Mouse (Mus musculus) spleen, postnatal 4 days (tissue): ENCODE data around the gene Ddhd1.

Experiments used
- DNase-seq, 2 experiments: peaks; one replicate each; pipeline ENCODE4 v3.0.0; 2022; ENCODE audit warnings: low spot score in 2 of 2

Gene Ddhd1

DNA sequence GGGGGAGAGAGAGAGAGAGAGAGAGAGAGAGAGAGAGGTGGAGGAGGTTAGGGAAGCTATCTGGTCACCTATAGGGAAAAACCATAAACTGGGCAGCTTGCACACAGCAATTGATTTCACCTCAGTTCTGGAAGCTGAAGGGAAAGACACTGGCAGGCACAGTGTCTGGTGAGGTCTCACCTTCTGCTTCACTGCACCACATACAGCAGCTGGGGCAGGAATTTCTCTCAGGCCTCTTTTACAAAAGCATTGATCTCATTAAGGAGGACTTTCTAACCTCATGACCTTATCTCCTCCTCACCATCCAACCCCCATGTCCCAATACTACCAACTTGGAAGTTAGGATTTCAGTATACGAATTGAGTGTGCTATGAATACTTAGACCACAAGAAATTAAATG, 13.2 kb downstream of the Ddhd1 start:
- DNase-seq: no peak

DNA sequence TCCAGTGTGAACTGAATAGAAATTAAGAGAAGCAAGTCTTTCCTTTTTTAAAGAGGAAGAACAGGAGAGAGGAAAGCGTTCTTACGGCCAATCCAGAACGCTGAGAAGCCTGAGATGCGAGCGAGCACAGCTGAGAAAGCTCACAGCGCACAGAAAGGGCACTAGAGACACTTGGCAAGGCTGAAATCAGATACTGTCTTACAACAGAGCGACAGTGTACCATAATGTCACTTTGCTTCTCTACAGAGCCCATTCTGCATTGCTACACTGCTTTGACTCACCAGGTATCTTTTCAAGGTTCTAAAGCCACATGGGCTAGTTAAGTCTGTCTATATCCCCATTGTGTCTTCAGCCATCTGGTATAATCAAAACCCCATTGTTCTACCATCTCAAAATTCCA, 13.7 kb downstream of the Ddhd1 start:
- no peak for DNase-seq

- DNase-seq: no peak
These were observed 14.5 kb downstream of the Ddhd1 start for GRCm38 (mm10) chr14:45643461-45643860.

- no peak for DNase-seq
These were observed 15.1 kb downstream of the Ddhd1 start for GRCm38 (mm10) chr14:45642795-45643194.

DNA sequence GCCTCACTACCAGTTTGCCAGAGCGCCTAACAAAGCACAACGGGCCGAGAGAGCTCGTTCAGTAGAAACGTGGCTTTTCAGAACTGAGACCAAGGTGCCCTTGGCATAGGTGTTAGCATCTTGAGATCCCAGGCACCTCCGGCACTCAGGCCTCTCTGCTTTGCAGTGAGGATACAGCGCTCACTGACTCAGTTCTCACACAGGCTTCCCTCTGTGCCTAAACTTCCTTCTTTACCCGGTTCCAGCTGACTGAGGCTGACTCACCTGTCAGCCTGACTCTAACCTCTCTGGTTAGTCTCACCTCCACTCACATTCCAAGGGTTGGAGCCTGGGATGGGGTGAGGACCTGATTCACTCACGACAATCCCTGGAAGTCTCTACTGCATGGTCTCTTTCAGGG, 15.7 kb downstream of the Ddhd1 start:
- no peak for DNase-seq

- no peak for DNase-seq
These were observed 19.2 kb downstream of the Ddhd1 start for GRCm38 (mm10) chr14:45638717-45639116.

GRCm38 (mm10) chr14:45635496-45635895, 22.4 kb downstream of the Ddhd1 start:
- no peak for DNase-seq

GRCm38 (mm10) chr14:45632756-45633537, 25.0 kb downstream of the Ddhd1 start:
- DNase-seq: no peak

- no peak for DNase-seq
These were observed 27.4 kb downstream of the Ddhd1 start for GRCm38 (mm10) chr14:45630544-45630943.

GRCm38 (mm10) chr14:45629938-45630337, 28.0 kb downstream of the Ddhd1 start:
- no peak for DNase-seq

DNA sequence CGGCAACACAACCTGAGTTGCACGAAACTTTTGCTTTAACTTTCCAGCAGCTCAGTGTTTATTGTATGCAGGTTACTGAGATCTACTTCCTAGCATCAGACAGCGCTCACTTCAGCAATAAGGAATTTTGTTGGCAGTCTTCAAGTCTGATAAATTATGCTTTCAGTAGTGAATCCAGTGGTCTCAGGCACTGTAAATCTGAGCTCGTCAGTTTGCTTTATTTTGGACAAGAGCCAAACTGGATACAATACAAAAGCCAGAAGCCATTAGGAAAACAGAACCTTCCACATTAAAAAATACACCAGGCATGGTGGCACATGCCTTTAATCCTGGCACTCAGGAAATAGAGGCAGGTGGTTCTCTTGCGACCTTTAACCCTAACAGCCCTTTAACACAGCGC, 39.6 kb downstream of the Ddhd1 start:
- no peak for DNase-seq

DNA sequence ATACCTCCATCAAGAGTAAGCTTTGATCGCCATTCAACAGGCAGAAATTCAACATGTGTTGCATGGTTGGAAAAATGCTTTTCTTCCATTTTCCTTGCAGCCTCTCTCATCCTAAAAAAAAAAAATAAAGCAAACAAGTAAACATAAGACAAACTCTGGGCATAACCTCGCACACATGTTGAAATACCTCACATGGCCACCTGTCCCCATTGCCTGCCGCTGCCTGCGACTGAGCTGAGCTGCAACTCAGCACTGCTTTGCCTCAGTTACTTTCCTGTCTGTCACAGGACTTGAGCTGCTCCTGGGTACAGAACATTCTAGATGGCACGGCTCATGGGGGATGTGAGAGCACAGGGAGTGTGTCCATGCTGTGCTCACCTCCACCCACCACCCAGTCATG, 41.4 kb downstream of the Ddhd1 start:
- DNase-seq: no peak

GRCm38 (mm10) chr14:45615776-45616175, 42.2 kb downstream of the Ddhd1 start:
- no peak for DNase-seq

DNA sequence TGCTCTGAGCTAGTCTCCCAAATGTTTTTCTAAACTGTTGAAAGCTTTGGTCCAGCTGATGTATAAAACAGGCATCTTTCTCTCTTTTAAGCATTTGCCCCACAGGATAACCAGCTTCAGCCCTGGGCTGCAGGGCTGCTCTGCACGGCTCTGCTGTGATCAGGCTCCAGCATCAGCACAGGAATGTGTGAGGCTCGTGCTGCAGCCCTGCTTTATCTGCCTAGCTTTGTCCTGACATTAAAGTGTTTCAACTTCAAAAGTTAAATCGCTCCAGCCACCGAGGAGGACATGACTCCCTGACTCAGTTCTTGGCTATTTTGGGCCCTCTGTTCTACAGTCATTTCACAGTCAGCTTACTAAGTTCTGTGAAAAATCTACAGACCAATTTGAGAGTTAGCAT, 43.1 kb downstream of the Ddhd1 start:
- no peak for DNase-seq

GRCm38 (mm10) chr14:45614406-45614805, 43.5 kb downstream of the Ddhd1 start:
- no peak for DNase-seq

DNA sequence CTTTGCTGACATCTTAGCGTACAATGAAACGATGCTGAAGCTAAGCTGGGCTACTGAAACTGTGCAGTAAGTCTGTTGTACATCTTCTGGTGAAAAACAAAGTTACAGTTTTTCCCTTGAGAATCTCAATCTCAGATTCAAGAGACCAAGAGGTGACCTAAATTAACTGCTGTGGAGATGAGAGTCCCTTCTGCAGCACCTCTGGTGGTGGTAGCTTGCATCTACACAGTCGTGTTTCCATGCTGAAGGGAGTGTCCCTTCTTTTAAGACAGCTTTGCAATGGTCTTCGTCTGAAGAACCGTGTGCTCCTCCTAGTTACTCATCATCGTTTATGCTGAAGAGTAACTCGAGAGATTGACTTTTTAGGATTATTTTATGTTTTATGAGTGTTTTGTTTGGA, 46.3 kb downstream of the Ddhd1 start:
- no peak for DNase-seq

- DNase-seq: no peak
These were observed 55.9 kb downstream of the Ddhd1 start for GRCm38 (mm10) chr14:45602002-45602401.

DNA sequence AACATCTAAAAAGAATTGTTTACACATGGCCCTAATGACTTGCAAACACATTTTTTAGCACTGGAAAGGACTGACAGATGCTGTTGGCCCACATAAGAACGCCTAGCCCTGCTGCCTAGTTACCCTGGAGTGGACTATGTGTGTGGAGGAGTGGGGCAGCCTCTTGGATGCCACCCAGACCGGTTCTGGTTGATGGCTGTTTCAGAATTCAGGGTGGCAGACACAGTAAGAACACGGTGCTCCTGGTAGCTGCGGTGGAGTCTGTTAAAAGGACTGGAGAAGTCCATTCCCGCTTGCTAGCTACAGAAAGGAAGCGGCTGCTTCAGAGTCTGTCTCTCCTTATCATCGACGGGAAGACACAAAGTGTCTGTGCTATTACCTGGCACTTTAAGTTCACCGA, 57.4 kb downstream of the Ddhd1 start:
- DNase-seq: no peak

GRCm38 (mm10) chr14:45597855-45598254, 60.1 kb downstream of the Ddhd1 start:
- DNase-seq: no peak

DNA sequence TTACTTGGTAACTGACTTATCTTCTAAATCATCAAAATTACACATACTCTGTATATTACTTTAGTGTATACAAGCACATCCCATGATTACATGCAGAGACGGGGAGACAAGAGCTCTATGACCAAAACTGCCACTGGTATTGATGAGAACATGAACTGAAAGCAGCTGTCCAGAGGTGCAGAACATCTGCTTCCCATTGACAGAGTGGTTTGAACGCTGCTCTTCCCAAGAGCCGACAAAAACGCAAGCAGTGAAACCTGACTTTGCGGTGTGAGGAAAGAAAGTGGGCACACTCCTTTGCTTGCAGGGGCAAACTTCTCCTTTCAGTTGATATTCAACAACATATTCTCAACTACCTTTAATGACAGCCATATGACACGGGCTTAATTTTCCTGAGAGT, 64.7 kb downstream of the Ddhd1 start:
- no peak for DNase-seq

GRCm38 (mm10) chr14:45588403-45588802, 69.5 kb downstream of the Ddhd1 start:
- DNase-seq: no peak

GRCm38 (mm10) chr14:45587536-45587935, 70.4 kb downstream of the Ddhd1 start:
- DNase-seq: no peak

- no peak for DNase-seq
These were observed 74.4 kb downstream of the Ddhd1 start for GRCm38 (mm10) chr14:45583494-45584027.
